Mouse (Mus musculus) liver, embryonic 15.5 days (tissue): Measurements from ENCODE around the gene Tapbp. TPM values are rescaled to one million over a fixed set of nuclear protein-coding genes. Genes with fewer than 3 reads are reported as not detected.

Source experiments
- ATAC-seq: fragments of 200-750 bp; cut with Nextera tagmentation; 2 replicates; pipeline ENCODE4 v1.8.0; 2017; ENCODE audit warnings: moderate number of reproducible peaks, mild to moderate bottlenecking, moderate library complexity; ENCODE audit not compliant: insufficient read depth
- H3K27ac ChIP-seq: fragments of 300-500 bp; sonication (generic); replicated peaks from 2 replicates; pipeline ENCODE4 v1.5.1; 2015; ENCODE audit warnings: mild to moderate bottlenecking, inconsistent platforms
- H3K27me3 ChIP-seq: fragments of 300-500 bp; sonication (generic); 2 replicates; pipeline ENCODE4 v1.6.1; 2015; ENCODE audit warnings: mild to moderate bottlenecking, inconsistent platforms
- H3K36me3 ChIP-seq: fragments of 300-500 bp; sonication (generic); replicated peaks from 2 replicates; pipeline ENCODE4 v1.6.1; 2015; ENCODE audit warnings: moderate library complexity, mild to moderate bottlenecking, inconsistent platforms
- H3K4me1 ChIP-seq: fragments of 300-500 bp; sonication (generic); replicated peaks from 2 replicates; pipeline ENCODE4 v1.6.1; 2015; ENCODE audit warnings: inconsistent platforms
- H3K4me2 ChIP-seq: fragments of 300-500 bp; sonication (generic); 2 replicates; pipeline ENCODE4 v1.6.1; 2015; ENCODE audit warnings: moderate library complexity, mild to moderate bottlenecking, inconsistent platforms
- H3K4me3 ChIP-seq: fragments of 300-500 bp; sonication (generic); replicated peaks from 2 replicates; pipeline ENCODE4 v1.5.1; 2015; ENCODE audit warnings: mild to moderate bottlenecking, inconsistent platforms
- H3K9ac ChIP-seq: fragments of 300-500 bp; sonication (generic); 2 replicates; pipeline ENCODE4 v1.6.1; 2015; ENCODE audit warnings: moderate library complexity, mild to moderate bottlenecking, inconsistent platforms
- H3K9me3 ChIP-seq: fragments of 300-500 bp; sonication (generic); replicated peaks from 2 replicates; pipeline ENCODE4 v1.6.1; 2016; ENCODE audit warnings: inconsistent platforms
- WGBS: fragments of 180-500 bp; shearing (Covaris S2); methylation state at CpG from one replicate; pipeline ENCODE4 v1.1.7; 2015; ENCODE audit warnings: mixed read lengths; ENCODE audit not compliant: insufficient replicate concordance; 5-methylcytosine and 5-hydroxymethylcytosine counted together
- polyA plus RNA-seq: library from polyadenylated mRNA; unstranded; fragments of >200 nt; fragmentation: Nextera tagmentation; extraction: Ambion mirVana; gene quantifications from 2 replicates; pipeline ENCODE4 v1.2.1, GENCODE M21; 2015

Tapbp gene
- polyA plus RNA-seq, 1 experiment from 2014 or later: 33.3 TPM

- WGBS: 80% methylated on average over 21 of the region's 21 CpGs
- Histone ChIP-seq H3K4me2 (no peak overlapping the region), H3K9ac (no peak overlapping the region), H3K27ac (no peak overlapping the region), H3K9me3 (no peaks in the 10 kb centered on the region), H3K4me3 (no peak overlapping the region), H3K27me3 (no peaks in the 10 kb centered on the region), H3K4me1 (peaks cover 39% of the 10 kb centered on the region), H3K36me3 (peaks cover 56% of the 10 kb centered on the region)
- ATAC-seq: no peak
These were observed 19.8 kb downstream of the Tapbp start for GRCm38 (mm10) chr17:33935422-33936055.

DNA sequence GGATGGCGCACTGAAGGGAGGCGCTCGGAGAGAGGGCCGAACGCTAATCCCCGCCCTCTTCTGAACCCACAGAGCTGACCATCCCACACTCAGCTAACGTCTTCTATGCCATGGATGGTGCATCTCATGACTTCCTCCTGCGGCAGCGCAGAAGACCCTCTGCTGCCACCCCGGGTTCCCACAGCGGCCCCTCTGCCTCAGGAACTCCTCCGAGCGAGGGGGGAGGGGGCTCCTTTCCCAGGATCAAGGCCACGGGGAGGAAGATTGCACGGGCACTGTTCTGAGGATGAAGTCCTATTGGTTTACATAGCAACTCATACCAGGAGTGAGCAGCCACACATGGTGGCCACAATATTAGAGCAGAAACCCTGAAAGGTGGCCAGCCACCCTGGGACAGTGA, 21.3 kb downstream of the Tapbp start:
- H3K27me3 ChIP-seq: no peaks in the 10 kb centered on the region
- H3K27ac ChIP-seq: no peak overlapping the region
- no peak overlapping the region for H3K4me2 ChIP-seq
- no peak overlapping the region for H3K4me3 ChIP-seq
- peaks cover 54% of the 10 kb centered on the region for H3K36me3 ChIP-seq
- no peaks in the 10 kb centered on the region for H3K9me3 ChIP-seq
- H3K9ac ChIP-seq: no peak overlapping the region
- ATAC-seq: no peak
- H3K4me1 ChIP-seq: peaks cover 38% of the 10 kb centered on the region
- 82% methylated on average over 15 of the region's 15 CpGs for WGBS

DNA sequence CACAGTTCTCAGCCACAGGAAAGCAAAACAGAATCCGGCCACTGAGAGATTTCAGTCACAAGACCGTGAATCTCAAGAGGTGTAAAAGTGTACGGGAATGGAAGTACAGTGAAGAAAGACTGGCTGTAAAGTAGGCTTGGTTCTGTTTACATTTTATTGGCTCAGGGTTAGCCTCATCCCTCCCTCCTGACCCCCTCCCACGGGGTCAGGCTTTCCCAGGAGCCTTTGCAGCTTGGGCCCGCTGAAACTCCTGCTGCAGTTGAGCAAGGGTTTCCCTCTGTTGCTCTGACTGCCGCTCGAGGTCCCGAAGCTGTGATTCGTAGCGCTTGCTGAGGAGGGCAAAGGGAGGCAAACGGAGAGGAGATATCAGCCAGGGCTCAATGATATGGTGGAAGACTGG, 23.1 kb downstream of the Tapbp start:
- no peak for ATAC-seq
- Histone ChIP-seq H3K4me2 (peak overlapping the region; percentile 98), H3K27ac (no peak overlapping the region), H3K36me3 (peaks cover 47% of the 10 kb centered on the region), H3K9ac (peak overlapping the region; percentile 81; the same call in 1 of the 2 replicates), H3K27me3 (no peaks in the 10 kb centered on the region), H3K4me3 (peak overlapping the region; percentile 89), H3K9me3 (no peaks in the 10 kb centered on the region), H3K4me1 (peaks cover 31% of the 10 kb centered on the region)
- WGBS: 73% methylated on average over 11 of the region's 11 CpGs

DNA sequence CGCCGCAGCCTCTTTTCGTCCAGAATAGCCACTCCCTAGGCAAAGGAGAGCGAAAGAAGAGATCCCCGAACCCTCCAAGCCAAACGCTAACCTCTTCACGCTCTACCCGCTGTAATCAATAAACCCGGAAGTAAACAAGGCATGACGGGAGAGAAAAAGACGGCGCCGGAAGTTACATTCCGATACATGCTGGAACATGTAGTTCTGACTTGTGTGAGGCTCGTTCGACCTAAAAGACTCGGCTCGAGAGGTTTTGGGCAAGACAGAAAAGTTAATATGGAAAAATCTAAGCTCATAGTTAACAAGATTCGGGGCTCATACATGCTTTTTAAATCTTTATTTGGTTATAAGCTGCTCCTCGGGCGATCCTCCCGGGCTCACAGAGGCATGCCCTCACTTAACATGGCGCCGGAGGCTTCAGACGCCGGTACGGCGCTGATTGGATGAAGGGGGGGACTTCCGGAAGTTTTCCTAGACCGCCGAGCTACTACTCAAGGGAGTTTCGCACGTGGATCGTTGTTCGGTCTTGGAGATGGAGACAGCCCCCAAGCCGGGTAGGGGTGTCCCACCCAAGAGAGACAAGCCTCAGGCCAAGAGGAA, 24.6 kb downstream of the Tapbp start, which contains the start of the genes Pfdn6 and Wdr46:
Pfdn6 (minus strand) TSS at position 138 of the 600 bp plus-strand sequence.
Wdr46 (plus strand) TSS at position 455 of the 600 bp plus-strand sequence.
- H3K27ac ChIP-seq: peak within 1 kb of the TSS; percentile 82
- peaks cover 50% of the 10 kb centered on the region for H3K36me3 ChIP-seq
- peak within 1 kb of the TSS; percentile 98 for H3K4me2 ChIP-seq
- H3K4me3 ChIP-seq: peak within 1 kb of the TSS; percentile 89
- under 1% methylated on average over 36 of the region's 36 CpGs for WGBS
- H3K9ac ChIP-seq: peak within 1 kb of the TSS; percentile 81
- ATAC-seq: peak; percentile 88
- H3K27me3 ChIP-seq: no peaks in the 10 kb centered on the region
- no peaks in the 10 kb centered on the region for H3K9me3 ChIP-seq
- peaks cover 31% of the 10 kb centered on the region for H3K4me1 ChIP-seq

- no peak overlapping the region for H3K27ac ChIP-seq
- no peak for ATAC-seq
These were observed 25.3 kb downstream of the Tapbp start for GRCm38 (mm10) chr17:33940981-33941380.

GRCm38 (mm10) chr17:33941381-33941780, 25.7 kb downstream of the Tapbp start:
- Histone ChIP-seq H3K36me3 (peaks cover 53% of the 10 kb centered on the region), H3K4me1 (peaks cover 31% of the 10 kb centered on the region), H3K4me3 (peak overlapping the region; percentile 89), H3K4me2 (peak overlapping the region; percentile 98), H3K27ac (no peak overlapping the region), H3K9me3 (no peaks in the 10 kb centered on the region), H3K9ac (peak overlapping the region; percentile 81), H3K27me3 (no peaks in the 10 kb centered on the region)
- 37% methylated on average over 19 of the region's 19 CpGs for WGBS
- no peak for ATAC-seq

More at GRCm38 (mm10) chr17:33940981-33941380, 25.3 kb downstream of the Tapbp start:
- peak overlapping the region; percentile 81 for H3K9ac ChIP-seq
- under 1% methylated on average over 26 of the region's 26 CpGs for WGBS
- H3K4me2 ChIP-seq: peak overlapping the region; percentile 98
- H3K36me3 ChIP-seq: peaks cover 50% of the 10 kb centered on the region
- H3K4me1 ChIP-seq: peaks cover 31% of the 10 kb centered on the region
- no peaks in the 10 kb centered on the region for H3K27me3 ChIP-seq
- H3K9me3 ChIP-seq: no peaks in the 10 kb centered on the region
- H3K4me3 ChIP-seq: peak overlapping the region; percentile 89

DNA sequence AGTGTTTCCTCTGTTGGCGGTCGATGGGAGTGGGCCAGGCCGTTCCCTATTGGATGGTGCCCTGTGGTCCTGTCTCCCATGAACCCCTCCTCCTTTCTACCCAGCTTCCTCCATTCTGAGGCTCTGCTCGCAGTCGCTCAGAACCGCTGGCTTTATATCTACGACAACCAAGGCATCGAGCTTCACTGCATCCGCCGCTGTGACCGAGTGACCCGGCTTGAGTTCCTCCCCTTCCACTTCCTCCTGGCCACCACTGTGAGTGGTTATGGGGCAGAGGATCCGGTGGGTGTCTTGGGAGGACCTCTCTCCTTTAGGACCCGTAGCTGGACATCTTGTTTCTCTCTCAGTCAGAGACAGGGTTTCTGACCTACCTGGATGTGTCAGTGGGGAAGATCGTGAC, 27.8 kb downstream of the Tapbp start:
- WGBS: 83% methylated on average over 15 of the region's 15 CpGs
- Histone ChIP-seq H3K27ac (no peak overlapping the region), H3K4me3 (no peak overlapping the region), H3K4me1 (peaks cover 36% of the 10 kb centered on the region), H3K4me2 (no peak overlapping the region), H3K27me3 (no peaks in the 10 kb centered on the region), H3K36me3 (peaks cover 42% of the 10 kb centered on the region), H3K9me3 (no peaks in the 10 kb centered on the region), H3K9ac (no peak overlapping the region)
- no peak for ATAC-seq

- Histone ChIP-seq H3K27ac (0 out of 2 replicates have a peak overlapping the region, but pooled peaks have one; percentile 33), H3K27me3 (no peaks in the 10 kb centered on the region), H3K36me3 (peaks cover 66% of the 10 kb centered on the region), H3K9me3 (no peaks in the 10 kb centered on the region), H3K4me3 (no peak overlapping the region), H3K4me2 (no peak overlapping the region), H3K9ac (no peak overlapping the region), H3K4me1 (peaks cover 41% of the 10 kb centered on the region)
- ATAC-seq: no peak
- 57% methylated on average over 10 of the region's 10 CpGs for WGBS
These were observed 31.9 kb downstream of the Tapbp start for GRCm38 (mm10) chr17:33947430-33948089.

GRCm38 (mm10) chr17:33948090-33948904, 32.6 kb downstream of the Tapbp start:
- H3K36me3 ChIP-seq: peaks cover 66% of the 10 kb centered on the region
- no peak overlapping the region for H3K9ac ChIP-seq
- H3K4me2 ChIP-seq: no peak overlapping the region
- no peak for ATAC-seq
- no peaks in the 10 kb centered on the region for H3K27me3 ChIP-seq
- no peak overlapping the region; the same call in 1 of the 2 replicates for H3K27ac ChIP-seq
- peaks cover 48% of the 10 kb centered on the region for H3K4me1 ChIP-seq
- no peaks in the 10 kb centered on the region for H3K9me3 ChIP-seq
- H3K4me3 ChIP-seq: no peak overlapping the region
- WGBS: 78% methylated on average over 22 of the region's 22 CpGs

GRCm38 (mm10) chr17:33948905-33949537, 33.3 kb downstream of the Tapbp start:
- Histone ChIP-seq H3K4me2 (no peak overlapping the region), H3K27me3 (no peaks in the 10 kb centered on the region), H3K27ac (no peak overlapping the region), H3K4me1 (peaks cover 55% of the 10 kb centered on the region), H3K4me3 (no peak overlapping the region), H3K9me3 (no peaks in the 10 kb centered on the region), H3K36me3 (peaks cover 69% of the 10 kb centered on the region), H3K9ac (no peak overlapping the region)
- WGBS: 77% methylated on average over 19 of the region's 19 CpGs
- no peak for ATAC-seq
